10 mouse cellular contexts compared by ENCODE assay signal in the genomic region with DNA sequence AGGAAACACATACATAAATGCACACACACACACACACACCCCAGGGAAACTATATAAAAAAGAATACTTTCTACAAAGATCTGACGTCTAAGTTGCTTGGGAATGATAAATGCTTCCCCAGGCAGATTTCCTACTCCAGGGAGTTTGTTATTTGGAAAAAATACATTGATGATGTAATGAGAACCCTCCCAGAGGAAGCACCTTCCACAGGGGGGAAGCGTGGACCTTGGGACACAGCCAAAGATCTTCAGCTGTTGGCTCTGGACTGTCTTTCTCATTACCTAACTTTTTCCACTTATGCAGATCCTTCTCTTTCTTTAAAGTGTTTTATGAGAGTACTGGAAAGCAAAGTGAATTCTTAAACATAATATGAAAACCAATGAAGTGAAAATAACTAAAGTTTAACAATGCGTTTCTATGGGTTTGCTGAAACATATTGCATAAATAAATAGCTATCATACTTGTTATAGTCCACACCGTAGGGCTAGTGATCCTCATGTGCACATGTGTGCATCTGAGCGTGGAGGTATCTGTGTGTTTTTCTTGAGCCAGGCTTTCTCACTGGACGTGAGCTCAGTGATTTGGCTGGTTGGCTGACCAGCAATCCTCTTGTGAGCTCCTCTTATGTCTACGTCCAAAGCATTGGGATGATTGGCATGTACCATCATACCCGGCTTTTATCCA. TPM values are rescaled to one million over a fixed set of nuclear protein-coding genes. Genes with fewer than 3 reads are reported as not detected.
A peak's percentile ranks its signal among the peaks of the same experiment; 100 is the strongest.
DNase-seq lines count a peak whose midpoint lies in the region; ATAC-seq lines count a peak whose summit lies in the region.
"Had no signal": no experiment of that assay in that cellular context is flagged by ENCODE, and none has a peak within 500 bp of the region (broad histone marks: within the 10 kb centered on the region; RNA-seq: fewer than 3 reads in every experiment).

No protein-coding gene starts in this region.

- H3K9me3 ChIP-seq in lung, embryonic 16.5 days (ENCODE audit: control insufficient read depth, low read length) = no peaks in the 10 kb centered on the region
- H3K9me3 ChIP-seq in hindbrain, embryonic 11.5 days (ENCODE audit: control insufficient read depth, low read length) = no peaks in the 10 kb centered on the region

- H3K27me3 ChIP-seq in lung, embryonic 16.5 days (ENCODE audit: control insufficient read depth, insufficient read depth, low read depth, low read length) = no peaks in the 10 kb centered on the region
- no peaks in the 10 kb centered on the region for H3K27me3 ChIP-seq in hindbrain, embryonic 11.5 days (ENCODE audit: control insufficient read depth, insufficient read depth, low read length)

- H3K4me2 ChIP-seq in lung, embryonic 16.5 days (ENCODE audit: low read depth, low read length) = no peak overlapping the region
- no peak overlapping the region for H3K4me2 ChIP-seq in hindbrain, embryonic 11.5 days (replicated peaks; ENCODE audit: low read depth, low read length)

- 53% methylated on average over 8 of the region's 8 CpGs for WGBS in lung, embryonic 16.5 days
- WGBS in hindbrain, embryonic 11.5 days = 80% methylated on average over 8 of the region's 8 CpGs

- peak; percentile 25 for DNase-seq in adrenal gland, adult 2 months
- DNase-seq in adrenal gland, postnatal 4 days (ENCODE audit: low spot score in 2 of 2) = no peak
- peak; percentile 59 for DNase-seq in gastrocnemius, postnatal 25 days
- DNase-seq in kidney, adult 18-20 months = peak; percentile 34
- no peak for DNase-seq in hindbrain, embryonic 11.5 days (ENCODE audit: low spot score)
- DNase-seq in testis, postnatal 10 days (ENCODE audit: low spot score) = no peak
- DNase-seq: cerebellum, adult 11-12 months; forebrain, postnatal 0 days had no signal

- H3K4me3 ChIP-seq in lung, embryonic 16.5 days (ENCODE audit: low read length) = no peak overlapping the region
- no peak overlapping the region for H3K4me3 ChIP-seq in hindbrain, embryonic 11.5 days (ENCODE audit: low read depth, low read length)

- ATAC-seq in lung, embryonic 16.5 days (ENCODE audit: low read depth) = peak; percentile 49; the same call in 1 of the 2 replicates
- ATAC-seq in hindbrain, embryonic 11.5 days (ENCODE audit: low FRiP score) = no peak
- no peak for ATAC-seq in cerebellum, adult (ENCODE audit: insufficient number of reproducible peaks, low FRiP score, low TSS enrichment)
- ATAC-seq: forebrain, postnatal 0 days had no signal

- peak overlapping the region; percentile 64 for H3K27ac ChIP-seq in lung, embryonic 16.5 days (ENCODE audit: low read length)
- H3K27ac ChIP-seq in hindbrain, embryonic 11.5 days (ENCODE audit: low read depth, low read length) = no peak overlapping the region

- H3K9ac ChIP-seq in lung, embryonic 16.5 days (ENCODE audit: low read length) = no peak overlapping the region
- no peak overlapping the region for H3K9ac ChIP-seq in hindbrain, embryonic 11.5 days (ENCODE audit: low read depth, low read length)
- H3K9ac ChIP-seq: forebrain, postnatal 0 days had no signal

- peaks cover 44% of the 10 kb centered on the region for H3K4me1 ChIP-seq in lung, embryonic 16.5 days (replicated peaks; ENCODE audit: control insufficient read depth, insufficient read depth, low read length)
- H3K4me1 ChIP-seq in hindbrain, embryonic 11.5 days (replicated peaks; ENCODE audit: control insufficient read depth, insufficient read depth, low read length) = no peaks in the 10 kb centered on the region

- no peaks in the 10 kb centered on the region for H3K36me3 ChIP-seq in lung, embryonic 16.5 days (ENCODE audit: control insufficient read depth, insufficient read depth, low read length)
- no peaks in the 10 kb centered on the region for H3K36me3 ChIP-seq in hindbrain, embryonic 11.5 days (ENCODE audit: control insufficient read depth, insufficient read depth, low read length)

RNA-seq across cellular contexts. Expression of gene Phldb2, which starts 30.7 kb away (rescaled TPM):
- total RNA-seq in adrenal gland, adult 2 months (2021) = 10 to 100 TPM; 28.4 to 29.4 TPM
- 11.0 and 17.6 TPM in 2 replicates for polyA plus RNA-seq in adrenal gland, adult 2 months (2012; rRNA removed)
- 10 to 100 TPM; 77.3 to 90.7 TPM for total RNA-seq in adrenal gland, postnatal 4 days (2021)
- 1 to 10 TPM; 9.4 to 9.9 TPM for total RNA-seq in gastrocnemius, postnatal 25 days (2021)
- polyA plus RNA-seq in lung, embryonic 16.5 days (2015; fragmentation: Nextera tagmentation; extraction: Ambion mirVana) = 57.8 and 59.4 TPM in 2 replicates
- polyA plus RNA-seq in hindbrain, embryonic 11.5 days (2014; fragmentation: Nextera tagmentation; extraction: Ambion mirVana) = 25.9 and 31.5 TPM in 2 replicates

Comparison
In these comparisons a context has a peak if more than half of its experiments do, and no peak if none do; other contexts are left out.
1. DNase-seq: peak in adrenal gland, adult 2 months (single experiment), gastrocnemius, postnatal 25 days (single experiment) and kidney, adult 18-20 months (single experiment); none in adrenal gland, postnatal 4 days (0 of 2), hindbrain, embryonic 11.5 days (single experiment) and testis, postnatal 10 days (single experiment).